Mouse (Mus musculus): Measurements from ENCODE around the gene Ctsg. TPM values are rescaled to one million over a fixed set of nuclear protein-coding genes. Genes with fewer than 3 reads are reported as not detected.
"Not testable (repeated sequence)": the region's sequence is repeated elsewhere in the genome, so short reads cannot be mapped to it uniquely, and the experiment has no call there.

The Ctsg gene
- polyA plus RNA-seq (2017; shearing (Covaris generic)): not detected

DNA sequence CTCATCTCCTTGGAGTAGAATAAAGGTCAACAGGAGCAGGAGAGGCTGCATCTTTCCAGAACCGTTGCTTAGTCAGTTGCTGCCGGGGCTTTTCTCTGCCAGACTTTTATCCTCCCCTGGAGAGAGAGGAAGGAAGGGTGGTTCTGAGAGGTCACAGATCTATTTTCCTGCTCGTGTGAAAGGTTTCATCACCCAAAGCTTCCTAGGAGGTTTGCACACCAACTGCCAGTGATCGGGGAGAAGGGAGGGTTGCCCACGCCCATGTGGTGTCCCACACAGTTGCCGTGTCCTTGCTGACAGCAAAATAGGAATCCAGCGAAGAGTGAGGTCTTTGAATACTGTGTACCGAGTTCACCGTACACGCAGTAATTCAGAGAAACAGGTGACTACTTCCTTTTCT is at the start of gene Ctsg:
Ctsg (minus strand) TSS at position 189 of the 400 bp plus-strand sequence.
- ATAC-seq: no peak

DNA sequence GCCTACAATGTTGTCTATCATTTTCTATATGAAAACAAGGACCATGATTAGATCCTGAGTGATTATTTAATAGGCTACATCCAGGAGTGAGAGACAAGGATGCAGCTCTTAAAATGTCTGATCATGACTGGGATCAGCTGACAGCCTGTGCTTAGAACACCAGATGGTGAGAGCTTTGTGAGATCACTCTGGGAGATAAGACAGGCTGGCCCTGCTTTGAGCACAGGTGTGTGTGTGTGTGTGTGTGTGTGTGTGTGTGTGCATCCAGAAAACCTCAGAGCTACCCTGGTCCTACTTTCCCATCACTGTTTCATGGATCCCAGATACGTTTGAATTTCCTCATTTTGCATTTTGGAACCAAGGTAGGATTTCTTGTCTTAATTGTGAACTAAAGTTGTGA is 31.3 kb upstream of the Ctsg start:
- ATAC-seq: not testable (repeated sequence)

DNA sequence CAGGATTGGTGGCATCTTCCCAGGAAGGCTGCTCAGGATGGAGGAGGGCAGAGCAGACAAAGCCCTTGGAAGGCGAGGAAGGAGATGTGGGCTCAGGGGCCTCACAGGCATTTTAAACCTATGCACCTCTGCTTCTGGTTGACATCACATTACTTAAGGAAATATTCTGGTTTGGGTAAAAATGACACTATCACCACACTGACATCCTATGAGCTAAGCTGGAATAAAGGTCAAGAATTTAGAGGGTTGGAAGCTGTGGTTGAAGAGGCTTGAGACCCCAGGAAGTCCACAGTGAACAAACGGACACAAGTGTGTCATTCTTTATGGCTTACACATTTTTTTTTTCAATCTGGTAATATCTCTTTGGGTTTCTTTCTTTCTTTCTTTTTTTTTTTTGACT is 30.1 kb upstream of the Ctsg start, which contains the start of gene Gzmd:
Gzmd (minus strand) TSS at position 101 of the 400 bp plus-strand sequence.
- not testable (repeated sequence) for ATAC-seq

DNA sequence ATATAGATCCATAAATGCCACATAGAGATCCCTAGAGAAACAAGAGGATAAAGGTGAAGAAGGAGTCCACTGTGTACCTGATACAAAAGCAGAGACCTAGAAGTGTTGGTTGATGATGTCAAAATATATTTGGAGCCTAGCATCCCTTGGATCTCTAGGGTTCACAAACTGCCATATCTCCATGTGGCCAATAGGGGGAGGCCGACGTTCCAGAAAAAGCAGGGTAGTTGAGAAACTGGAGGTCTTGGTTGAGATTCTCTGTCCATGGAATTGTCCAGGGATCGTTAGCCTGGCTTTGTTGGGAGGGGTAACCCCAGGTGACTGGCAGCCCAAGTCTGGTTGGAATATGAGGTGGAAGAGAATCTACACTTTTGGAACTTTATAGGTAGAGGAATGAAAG is 26.0 kb upstream of the Ctsg start:
- no peak for ATAC-seq

DNA sequence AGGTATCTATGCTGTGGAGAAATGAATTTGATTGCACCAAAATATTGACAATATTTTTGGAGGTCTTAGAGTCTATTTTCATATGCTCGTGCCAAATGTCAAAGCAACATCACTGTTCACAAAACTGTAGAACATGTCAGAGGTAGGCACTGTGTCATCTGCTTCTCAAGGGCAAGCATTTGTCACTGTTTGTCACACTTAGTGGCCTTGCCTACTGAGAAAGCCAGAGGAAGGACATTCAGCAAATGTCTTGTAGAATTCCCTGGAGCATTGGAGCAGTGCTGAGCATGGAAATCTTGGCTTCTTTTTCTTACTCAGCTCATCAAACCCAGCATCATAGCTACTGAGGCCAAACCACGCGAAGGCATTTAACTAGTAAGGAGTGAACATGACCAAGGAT is 21.1 kb upstream of the Ctsg start:
- ATAC-seq: no peak

DNA sequence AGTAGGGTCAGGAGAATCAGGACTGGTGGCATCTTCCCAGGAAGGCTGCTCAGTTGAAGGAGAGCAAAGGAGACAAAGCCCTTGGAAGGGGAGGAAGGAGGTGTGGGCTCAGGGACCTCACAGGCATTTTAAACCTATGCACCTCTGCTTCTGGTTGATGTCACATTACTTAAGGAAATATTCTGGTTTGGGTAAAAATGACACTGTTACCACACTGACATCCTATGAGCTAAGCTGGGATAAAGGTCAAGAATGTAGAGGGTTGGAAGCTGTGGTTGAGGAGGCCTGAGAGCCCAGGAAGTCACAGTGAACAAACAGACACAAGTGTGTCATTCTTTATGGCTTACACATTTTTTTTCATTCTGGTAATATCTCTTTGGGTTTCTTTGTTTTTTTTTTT is 18.2 kb upstream of the Ctsg start, which contains the start of gene Gzme:
Gzme (minus strand) TSS at position 101 of the 400 bp plus-strand sequence.
- no peak for ATAC-seq

DNA sequence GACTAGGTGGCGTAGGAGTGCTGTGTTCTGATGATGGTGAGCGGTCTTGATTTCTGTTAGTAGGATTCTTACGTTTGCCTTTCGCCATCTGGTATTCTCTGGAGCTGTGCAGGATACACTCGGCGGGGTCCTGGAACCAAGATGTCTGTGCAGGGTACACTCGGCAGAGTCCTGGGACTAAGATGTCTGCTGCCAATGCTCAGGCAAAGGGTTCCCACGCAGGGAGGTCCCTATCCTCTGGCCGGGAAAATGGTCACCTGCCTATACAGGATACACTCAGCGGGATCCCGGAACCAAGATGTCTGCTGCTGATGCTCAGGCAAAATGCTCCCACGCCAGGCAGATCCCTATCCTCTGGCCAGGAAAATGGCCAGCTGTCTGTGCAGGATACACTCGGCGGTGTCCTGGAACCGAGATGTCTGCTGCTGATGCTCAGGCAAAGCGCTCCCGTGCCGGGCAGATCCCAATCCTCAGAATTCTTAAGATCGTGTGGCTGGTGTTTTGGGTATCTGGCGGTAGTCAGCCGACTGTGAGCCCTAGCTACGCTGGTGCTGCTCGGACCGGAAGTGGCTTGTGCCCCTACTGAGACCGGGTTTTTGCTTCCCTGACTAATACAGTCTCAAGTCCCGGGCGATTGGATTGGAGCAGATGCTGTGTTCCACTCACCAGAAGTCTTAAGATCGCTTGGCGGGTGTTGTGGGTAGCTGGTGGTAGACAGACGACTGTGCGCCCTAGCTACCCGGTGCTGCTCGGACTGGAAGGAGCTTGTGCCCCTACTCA is 13.3 kb upstream of the Ctsg start:
- ATAC-seq: not testable (repeated sequence)

DNA sequence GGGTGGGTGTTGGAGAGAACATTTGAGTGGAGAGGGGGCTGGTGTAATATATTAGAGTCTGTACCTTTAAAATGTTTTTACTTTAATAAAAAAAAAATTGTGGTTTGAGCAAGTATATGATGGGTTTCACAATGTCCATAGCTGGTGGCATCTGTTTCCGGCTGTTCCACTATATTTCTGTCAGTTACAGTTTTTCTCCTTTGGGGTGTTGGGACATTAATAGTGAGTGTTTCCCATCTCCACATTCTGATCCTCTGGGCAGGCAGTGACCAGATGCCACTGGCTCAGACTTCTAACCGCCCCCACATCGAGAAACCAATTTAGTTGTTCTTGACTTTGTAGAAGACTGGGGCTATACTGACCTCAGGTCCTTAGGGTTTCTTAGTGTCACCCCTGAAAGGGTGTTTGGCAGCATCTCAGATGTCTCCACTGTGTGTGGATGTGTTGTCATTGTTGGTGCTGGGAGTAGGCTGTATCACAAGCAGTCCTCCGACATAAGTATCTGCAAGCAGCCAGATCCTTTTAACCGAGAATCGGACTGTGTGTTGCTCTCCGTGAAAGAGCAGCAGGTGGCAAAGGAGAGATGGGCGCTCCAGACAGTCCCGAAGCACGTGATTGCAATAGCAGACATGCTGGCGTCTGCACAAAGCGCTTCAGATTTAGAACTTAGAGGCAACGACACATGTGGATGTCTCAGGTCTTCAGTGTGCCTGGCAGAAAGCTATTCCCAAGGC is 3.2 kb upstream of the Ctsg start:
- no peak for ATAC-seq

DNA sequence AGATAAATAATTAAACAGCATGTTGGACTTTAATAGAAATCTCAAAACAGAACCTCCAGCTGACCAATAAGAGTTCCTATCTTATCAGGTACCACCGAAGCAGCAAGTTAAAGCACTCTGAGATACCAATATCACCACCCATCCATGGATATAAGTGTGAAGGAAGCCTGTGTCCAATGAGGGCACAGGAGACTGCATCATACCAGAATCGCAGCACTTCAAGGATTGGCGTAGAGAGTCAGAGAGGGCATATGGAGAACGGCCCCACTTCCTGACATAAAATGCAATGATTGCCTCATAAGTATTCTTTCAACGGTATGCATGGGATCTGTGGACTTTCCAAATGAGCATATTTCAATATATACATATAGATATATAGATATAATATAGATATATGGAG is 2.6 kb upstream of the Ctsg start:
- no peak for ATAC-seq

DNA sequence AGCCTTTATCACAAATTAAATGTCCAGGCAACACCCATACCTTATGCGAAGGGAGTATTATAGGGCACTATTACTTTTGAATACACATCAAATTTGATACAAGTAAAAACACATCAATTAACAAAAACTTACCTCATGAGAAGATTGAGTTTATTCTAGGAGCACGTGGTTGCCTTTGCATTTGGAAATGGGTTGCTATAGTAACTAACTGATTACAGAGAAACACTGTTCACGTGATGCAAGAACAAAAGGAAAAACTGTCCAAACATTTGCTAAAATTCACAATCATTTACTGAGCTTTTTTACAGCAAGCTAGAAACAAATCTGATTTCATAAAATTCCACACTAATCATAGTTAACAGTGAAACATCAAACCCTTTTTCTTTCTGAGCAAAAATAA is 1.1 kb upstream of the Ctsg start:
- ATAC-seq: no peak

DNA sequence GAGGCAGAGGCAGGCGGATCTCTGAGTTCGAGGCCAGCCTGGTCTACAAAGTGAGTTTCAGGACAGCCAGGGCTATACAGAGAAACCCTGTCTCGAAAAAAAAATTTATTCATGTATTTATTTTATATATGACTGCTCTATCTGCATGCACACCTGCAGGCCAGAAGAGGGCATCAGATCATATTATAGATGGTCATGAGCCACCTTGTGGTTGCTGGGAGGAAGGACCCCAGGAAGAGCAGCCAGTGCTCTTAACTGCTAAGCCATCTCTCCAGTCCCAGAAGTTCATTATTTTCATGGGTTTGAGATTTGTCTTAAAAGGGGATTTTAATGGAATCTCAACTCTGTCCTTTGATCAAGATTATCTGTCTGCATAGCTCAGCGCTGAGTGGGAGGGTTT is 3.4 kb downstream of the Ctsg start:
- ATAC-seq: no peak

DNA sequence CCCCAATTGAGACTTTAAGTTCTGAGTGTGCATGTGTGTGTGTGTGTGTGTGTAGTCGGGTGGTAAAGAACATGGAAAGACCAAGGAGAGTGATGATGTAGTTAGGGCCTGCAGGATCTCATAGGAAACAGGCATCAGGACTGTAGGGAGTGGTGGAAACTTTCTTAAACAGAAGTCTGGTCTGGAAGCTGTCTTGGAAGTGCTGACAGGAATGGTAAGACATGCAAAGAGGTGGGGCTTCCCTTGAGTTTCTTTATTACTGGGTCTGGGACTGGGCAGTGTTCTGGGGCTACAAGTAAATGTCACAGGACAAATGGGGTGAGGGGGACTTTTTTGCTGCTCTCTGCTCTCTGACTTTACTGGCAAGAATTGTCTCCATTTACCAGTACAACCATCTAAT is 4.8 kb downstream of the Ctsg start:
- ATAC-seq: no peak

DNA sequence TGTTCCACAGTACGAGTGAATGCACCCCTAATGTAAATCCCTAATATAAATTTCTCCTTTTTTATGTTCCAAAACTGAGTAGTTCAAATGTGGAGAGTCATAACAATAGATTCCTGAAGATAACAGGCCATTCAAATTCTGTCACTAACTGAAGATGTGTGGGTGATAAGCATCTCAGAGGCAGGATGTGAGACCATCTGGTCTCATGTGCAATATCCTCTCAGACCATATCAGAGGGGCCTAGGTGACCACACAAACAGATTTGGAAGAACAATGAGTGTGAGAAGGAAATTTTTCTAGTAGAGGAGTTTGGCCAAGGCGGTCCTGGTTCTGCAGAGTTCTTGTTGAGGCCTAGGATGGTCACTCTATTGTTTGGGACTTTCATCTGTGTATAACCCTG is 9.0 kb downstream of the Ctsg start:
- ATAC-seq: no peak

DNA sequence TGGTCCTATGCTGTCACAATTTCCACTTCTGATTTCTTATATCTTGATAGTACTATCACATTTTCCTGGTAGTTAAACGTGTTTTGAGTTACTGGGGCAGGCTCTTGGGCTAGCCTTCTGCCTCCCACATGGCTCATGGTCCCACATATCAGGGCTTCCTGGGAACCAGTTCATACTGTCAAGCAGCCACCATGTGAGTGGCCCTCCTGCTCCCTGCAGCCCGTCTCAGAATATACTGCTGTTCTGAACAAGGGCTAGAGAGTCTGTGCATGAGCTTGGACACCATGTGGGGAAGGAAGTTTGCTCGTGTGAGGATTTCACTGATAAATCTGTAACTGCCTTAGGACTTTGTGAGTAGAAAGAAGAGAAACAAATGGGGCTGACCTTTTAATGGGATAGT is 15.7 kb downstream of the Ctsg start:
- ATAC-seq: no peak

DNA sequence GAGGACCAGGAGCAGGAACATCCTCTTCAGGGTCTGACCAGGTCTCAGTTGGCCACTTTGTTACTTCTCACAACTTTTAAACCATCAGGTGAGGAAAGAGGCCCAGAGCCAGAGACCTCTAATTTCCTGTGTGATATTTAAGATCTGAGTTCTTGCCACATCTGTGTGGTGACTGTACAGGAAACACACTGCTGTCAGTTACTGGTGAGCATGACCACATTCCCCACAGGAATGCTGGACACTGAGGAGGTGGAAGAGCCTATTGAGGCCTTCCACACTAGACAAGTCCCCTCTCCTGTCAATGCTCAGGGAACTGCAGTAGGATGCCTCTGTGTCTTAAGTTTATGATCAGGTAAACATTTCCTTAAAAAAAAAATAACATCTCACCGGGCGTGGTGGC is 17.2 kb downstream of the Ctsg start, which contains the start of gene Mcpt8:
Mcpt8 (minus strand) TSS at position 107 of the 400 bp plus-strand sequence.
- ATAC-seq: no peak

DNA sequence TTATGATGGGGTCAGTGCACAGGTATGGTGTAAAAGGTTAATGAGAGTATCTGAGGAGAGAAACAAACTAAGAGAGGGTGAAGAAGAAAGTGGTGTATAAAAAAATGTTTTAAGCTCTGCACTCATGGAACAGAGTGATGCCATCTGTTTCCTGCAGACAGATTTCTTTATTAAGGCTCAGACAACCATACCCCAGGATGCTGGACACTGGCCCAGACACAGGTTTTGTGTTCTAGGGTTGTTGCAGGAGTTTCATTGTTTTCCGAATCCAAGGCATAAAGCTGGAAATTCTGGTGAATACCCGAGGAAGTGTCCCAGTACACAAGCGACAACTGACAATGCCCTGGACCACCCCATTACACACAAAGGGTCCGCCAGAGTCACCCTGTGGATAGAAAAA is 20.4 kb downstream of the Ctsg start:
- no peak for ATAC-seq

DNA sequence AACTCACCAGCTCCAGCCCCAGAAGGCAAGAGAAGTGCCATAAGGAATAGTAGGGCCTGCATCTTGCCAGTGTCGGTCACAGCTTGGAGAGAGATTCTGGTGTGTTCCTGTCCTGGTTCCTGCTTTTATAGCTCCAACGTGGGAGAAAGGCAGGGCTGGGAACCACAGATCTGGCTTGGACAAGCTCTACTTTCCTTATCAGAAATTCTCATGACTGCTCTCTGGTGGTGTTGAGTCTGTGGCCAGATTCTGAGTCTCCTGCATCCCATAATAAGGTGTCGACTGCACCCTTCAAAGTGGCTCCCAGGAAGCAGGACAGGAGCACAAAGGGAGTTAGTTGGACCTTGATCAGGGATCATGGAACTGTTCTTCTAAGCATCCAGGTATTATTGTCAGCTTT is 40.2 kb downstream of the Ctsg start, which contains the start of gene Mcpt4:
Mcpt4 (minus strand) TSS at position 101 of the 400 bp plus-strand sequence.
- not testable (repeated sequence) for ATAC-seq

DNA sequence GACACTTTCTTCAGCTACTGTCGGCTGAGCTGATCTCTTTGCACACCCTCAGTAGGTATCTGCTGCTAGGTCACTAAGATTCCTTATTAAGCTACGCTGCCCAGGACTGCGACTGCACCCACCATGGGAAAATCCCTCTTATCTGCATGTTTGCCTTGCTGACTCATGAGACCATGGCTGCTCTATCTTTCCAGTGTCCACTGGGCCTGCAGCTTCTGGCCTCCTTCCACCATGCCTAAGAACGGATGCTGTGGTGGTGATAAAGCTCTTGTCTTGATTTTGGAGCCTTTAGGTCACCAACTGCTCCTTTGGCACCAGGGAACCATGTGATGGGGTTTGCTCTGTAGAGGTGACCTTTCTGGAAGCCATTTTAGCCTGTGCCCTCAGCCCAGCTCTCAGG is 44.7 kb downstream of the Ctsg start:
- ATAC-seq: no peak

DNA sequence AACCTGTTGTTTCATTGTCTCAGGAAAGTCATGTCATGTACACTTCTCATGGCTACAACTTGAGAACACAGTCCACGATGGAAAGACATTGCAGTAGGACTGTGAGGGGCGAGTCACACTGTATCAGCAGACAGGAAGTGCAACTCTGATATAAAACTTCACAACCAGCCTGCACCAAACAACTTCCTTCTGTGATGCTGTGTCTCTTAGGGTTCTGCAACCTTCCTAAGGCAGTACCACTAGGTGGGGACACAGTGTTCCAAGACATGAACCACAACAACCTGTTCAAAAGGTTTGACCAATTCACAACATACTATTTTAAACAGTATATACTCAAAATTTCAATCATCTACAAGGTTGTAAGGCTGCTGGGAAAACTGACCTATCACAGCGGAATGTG is 47.0 kb downstream of the Ctsg start:
- no peak for ATAC-seq
